Mouse (Mus musculus): ENCODE measurements around the gene Tmem100. TPM values are rescaled to one million over a fixed set of nuclear protein-coding genes. Genes with fewer than 3 reads are reported as not detected.

The Tmem100 gene
- polyA plus RNA-seq, 1 experiment from 2014 or later, result 5.7 TPM

DNA sequence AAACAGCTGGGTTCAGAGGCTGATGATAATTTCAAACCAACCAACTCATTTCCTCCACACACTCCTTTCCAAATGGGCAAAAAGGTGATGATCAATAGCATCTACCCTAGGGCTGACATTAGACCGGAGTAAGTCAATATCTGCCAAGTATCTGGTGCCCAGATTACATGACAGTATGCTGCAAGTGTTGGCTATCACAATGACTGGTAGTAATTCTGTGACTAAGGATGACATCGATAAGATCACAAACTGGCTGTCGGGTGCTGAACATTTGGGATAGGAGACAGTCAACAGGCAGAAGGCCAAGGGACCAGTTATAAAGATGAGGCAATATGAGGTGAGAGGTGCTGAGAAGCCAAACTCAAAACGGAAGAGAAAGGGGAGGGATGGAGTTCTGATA is 29.5 kb upstream of the Tmem100 start:
- H3K27me3 ChIP-seq, result no peaks in the 10 kb centered on the region
- 96% methylated on average over 4 of the region's 4 CpGs for WGBS
- no peak overlapping the region for H3K9ac ChIP-seq (replicated peaks)

DNA sequence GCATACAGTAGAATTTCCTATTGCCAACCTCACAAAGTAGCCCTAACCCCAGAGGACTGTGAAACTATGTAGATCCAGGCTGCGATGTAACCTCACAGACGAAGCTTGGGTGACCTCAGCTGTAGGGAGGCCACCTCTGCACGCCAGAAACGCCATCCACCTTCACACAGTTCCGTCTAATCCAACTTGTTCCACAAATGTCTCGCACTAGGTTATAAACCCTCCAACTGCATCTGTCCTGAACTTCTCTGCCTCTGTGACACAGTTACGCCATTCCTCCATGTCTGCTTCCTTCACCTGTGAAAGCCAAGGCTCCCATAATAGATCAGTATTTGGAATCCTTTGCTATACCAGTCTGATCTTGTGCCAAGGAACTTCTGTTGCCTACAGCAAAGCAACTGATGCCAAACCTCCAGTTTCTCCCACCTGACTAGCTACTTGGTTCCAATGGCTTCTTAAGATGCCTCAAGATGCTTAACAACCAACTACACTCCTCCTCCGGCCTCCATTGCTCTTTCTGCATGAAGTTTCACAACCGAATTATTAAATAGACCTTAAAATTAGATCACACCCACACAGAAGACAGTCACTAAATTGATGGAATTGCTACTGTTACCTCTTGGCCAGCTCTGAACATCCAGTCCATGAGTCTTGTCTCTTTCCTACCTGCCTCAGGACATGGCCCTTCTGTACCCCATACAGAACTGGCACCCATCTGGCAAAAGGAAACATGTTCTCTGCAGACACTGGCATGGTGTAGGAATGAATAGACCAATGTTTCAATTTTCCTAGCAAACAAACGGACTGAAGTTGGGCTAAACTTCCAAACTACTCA is 28.5 kb upstream of the Tmem100 start:
- H3K4me1 ChIP-seq, result peaks cover 7% of the 10 kb centered on the region
- no peaks in the 10 kb centered on the region for H3K36me3 ChIP-seq
- no peaks in the 10 kb centered on the region for H3K9me3 ChIP-seq
- H3K27me3 ChIP-seq, result no peaks in the 10 kb centered on the region
- ATAC-seq (replicated peaks), result no peak
- H3K4me3 ChIP-seq, result no peak overlapping the region
- 90% methylated on average over 10 of the region's 10 CpGs for WGBS
- H3K27ac ChIP-seq (replicated peaks), result no peak overlapping the region
- H3K4me2 ChIP-seq (replicated peaks), result no peak overlapping the region
- no peak overlapping the region for H3K9ac ChIP-seq (replicated peaks)

More for the DNA sequence above, 29.5 kb upstream of the Tmem100 start:
- no peak overlapping the region for H3K27ac ChIP-seq (replicated peaks)
- no peak for ATAC-seq (replicated peaks)
- H3K4me3 ChIP-seq, result no peak overlapping the region
- H3K36me3 ChIP-seq, result no peaks in the 10 kb centered on the region
- H3K4me1 ChIP-seq, result peaks cover 7% of the 10 kb centered on the region
- no peaks in the 10 kb centered on the region for H3K9me3 ChIP-seq
- no peak overlapping the region for H3K4me2 ChIP-seq (replicated peaks)

- peak; percentile 78 for ATAC-seq (replicated peaks)
- peak within 1 kb of the TSS; percentile 58 for H3K4me2 ChIP-seq (replicated peaks)
- H3K27ac ChIP-seq (replicated peaks), result no peak within 1 kb of the TSS
- WGBS, result 13% methylated on average over 35 of the region's 35 CpGs
- peaks cover 7% of the 10 kb centered on the region for H3K4me1 ChIP-seq
- H3K4me3 ChIP-seq, result peak within 1 kb of the TSS; percentile 43
- no peaks in the 10 kb centered on the region for H3K9me3 ChIP-seq
- H3K9ac ChIP-seq (replicated peaks), result peak within 1 kb of the TSS; percentile 43
- H3K27me3 ChIP-seq, result no peaks in the 10 kb centered on the region
- H3K36me3 ChIP-seq, result no peaks in the 10 kb centered on the region
Observed at GRCm38 (mm10) chr11:90002231-90002986, 27.7 kb upstream of the Tmem100 start, which contains the start of gene Pctp. Pctp (minus strand) TSS chr11:90002894.

DNA sequence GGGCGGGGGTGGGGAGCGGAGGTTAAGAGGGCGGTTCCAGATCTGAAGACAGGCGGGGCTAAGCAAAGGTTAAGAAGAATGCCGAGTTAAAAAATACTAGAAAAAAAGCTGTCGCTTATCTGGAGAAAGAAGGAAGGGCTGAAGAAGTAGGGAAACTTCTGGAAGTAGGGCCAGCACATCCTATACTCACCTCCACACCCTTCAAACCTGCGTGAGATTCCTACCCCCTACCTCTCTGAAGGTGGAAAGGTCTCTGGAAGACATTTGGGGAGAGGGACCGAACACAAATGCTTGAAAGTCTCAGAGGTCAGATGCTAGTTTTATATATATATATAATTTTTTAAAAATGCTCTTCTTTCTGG is 27.2 kb upstream of the Tmem100 start:
- Histone ChIP-seq H3K4me1 (peaks cover 7% of the 10 kb centered on the region), H3K4me3 (peak overlapping the region; percentile 43), H3K27ac (replicated peaks) (no peak overlapping the region), H3K4me2 (replicated peaks) (peak overlapping the region; percentile 58), H3K36me3 (no peaks in the 10 kb centered on the region), H3K27me3 (no peaks in the 10 kb centered on the region), H3K9ac (replicated peaks) (peak overlapping the region; percentile 43; the same call in 1 of the 2 replicates), H3K9me3 (no peaks in the 10 kb centered on the region)
- 11% methylated on average over 8 of the region's 8 CpGs for WGBS
- ATAC-seq (replicated peaks), result no peak

DNA sequence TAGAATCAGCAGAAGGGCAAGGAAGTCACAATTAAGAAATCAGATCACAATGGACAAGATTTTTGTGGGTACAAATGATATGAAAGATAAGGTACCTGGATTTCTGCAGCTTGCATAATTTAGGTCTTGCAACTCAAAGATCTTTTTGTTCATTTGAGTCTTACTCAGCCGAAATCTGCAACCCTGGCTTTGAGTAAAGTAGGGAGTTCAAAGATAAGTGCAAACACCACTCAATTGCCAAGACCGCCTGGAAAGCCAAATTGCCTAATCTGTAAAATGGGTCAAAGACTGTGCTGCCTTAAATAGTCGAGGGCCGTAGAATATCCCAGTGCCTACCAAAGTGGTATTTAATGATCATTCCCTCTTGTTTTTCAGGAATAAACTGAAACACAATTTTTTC is 26.8 kb upstream of the Tmem100 start:
- WGBS, result 92% methylated on average over 4 of the region's 4 CpGs
- Histone ChIP-seq H3K4me2 (replicated peaks) (no peak overlapping the region), H3K4me1 (peaks cover 7% of the 10 kb centered on the region), H3K4me3 (no peak overlapping the region), H3K9me3 (no peaks in the 10 kb centered on the region), H3K9ac (replicated peaks) (no peak overlapping the region), H3K36me3 (no peaks in the 10 kb centered on the region), H3K27ac (replicated peaks) (no peak overlapping the region), H3K27me3 (no peaks in the 10 kb centered on the region)
- ATAC-seq (replicated peaks), result no peak

DNA sequence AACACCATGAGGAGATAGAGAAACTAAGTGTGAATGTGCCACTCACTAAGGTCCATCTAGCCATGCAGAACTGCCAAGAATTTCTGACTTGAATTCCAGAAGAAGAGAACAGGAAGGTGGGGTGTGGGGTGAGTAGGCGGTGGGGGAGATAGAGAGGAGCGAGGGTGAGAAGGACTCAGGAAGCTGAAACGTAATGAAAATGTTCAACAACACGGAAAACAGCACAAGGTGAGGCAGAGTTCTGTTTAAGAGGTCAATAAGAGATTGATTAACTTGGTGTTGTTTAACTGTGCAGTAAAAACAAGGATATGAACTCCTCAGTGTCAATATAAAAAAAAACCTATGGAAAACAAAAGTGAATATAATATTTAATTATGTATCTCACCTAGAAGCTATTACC is 24.0 kb upstream of the Tmem100 start:
- H3K27me3 ChIP-seq, result no peaks in the 10 kb centered on the region
- no peak overlapping the region for H3K4me3 ChIP-seq
- H3K4me2 ChIP-seq (replicated peaks), result no peak overlapping the region
- no peak overlapping the region for H3K27ac ChIP-seq (replicated peaks)
- H3K9ac ChIP-seq (replicated peaks), result no peak overlapping the region
- no peaks in the 10 kb centered on the region for H3K9me3 ChIP-seq
- peaks cover 7% of the 10 kb centered on the region for H3K4me1 ChIP-seq
- no peak for ATAC-seq (replicated peaks)
- 82% methylated on average over 4 of the region's 4 CpGs for WGBS
- no peaks in the 10 kb centered on the region for H3K36me3 ChIP-seq

GRCm38 (mm10) chr11:90007791-90008531 is 22.2 kb upstream of the Tmem100 start:
- H3K36me3 ChIP-seq, result no peaks in the 10 kb centered on the region
- no peak overlapping the region for H3K9ac ChIP-seq (replicated peaks)
- H3K4me3 ChIP-seq, result no peak overlapping the region
- no peak for ATAC-seq (replicated peaks)
- H3K9me3 ChIP-seq, result no peaks in the 10 kb centered on the region
- H3K4me2 ChIP-seq (replicated peaks), result no peak overlapping the region
- no peaks in the 10 kb centered on the region for H3K27me3 ChIP-seq
- H3K4me1 ChIP-seq, result peaks cover under 1% of the 10 kb centered on the region; the same call in 1 of the 2 replicates
- WGBS, result 34% methylated on average over 7 of the region's 7 CpGs
- no peak overlapping the region for H3K27ac ChIP-seq (replicated peaks)

- Histone ChIP-seq H3K27ac (replicated peaks) (no peak overlapping the region), H3K36me3 (no peaks in the 10 kb centered on the region), H3K4me1 (no peaks in the 10 kb centered on the region), H3K9me3 (no peaks in the 10 kb centered on the region), H3K4me2 (replicated peaks) (no peak overlapping the region), H3K9ac (replicated peaks) (no peak overlapping the region), H3K27me3 (no peaks in the 10 kb centered on the region), H3K4me3 (no peak overlapping the region)
- WGBS, result 87% methylated on average over 6 of the region's 6 CpGs
- ATAC-seq (replicated peaks), result no peak
Observed at GRCm38 (mm10) chr11:90013657-90014056, 16.5 kb upstream of the Tmem100 start.

- H3K9me3 ChIP-seq, result no peaks in the 10 kb centered on the region
- WGBS, result 69% methylated on average over 7 of the region's 7 CpGs
- no peaks in the 10 kb centered on the region for H3K36me3 ChIP-seq
- no peak overlapping the region for H3K27ac ChIP-seq (replicated peaks)
- no peaks in the 10 kb centered on the region for H3K4me1 ChIP-seq
- ATAC-seq (replicated peaks), result no peak
- no peak overlapping the region for H3K4me2 ChIP-seq (replicated peaks)
- H3K27me3 ChIP-seq, result no peaks in the 10 kb centered on the region
- no peak overlapping the region for H3K9ac ChIP-seq (replicated peaks)
- H3K4me3 ChIP-seq, result no peak overlapping the region
Observed at GRCm38 (mm10) chr11:90015281-90015680, 14.9 kb upstream of the Tmem100 start.

GRCm38 (mm10) chr11:90019161-90019560 is 11.0 kb upstream of the Tmem100 start:
- Histone ChIP-seq H3K9me3 (no peaks in the 10 kb centered on the region), H3K27me3 (no peaks in the 10 kb centered on the region), H3K36me3 (no peaks in the 10 kb centered on the region), H3K27ac (replicated peaks) (no peak overlapping the region), H3K4me2 (replicated peaks) (no peak overlapping the region), H3K9ac (replicated peaks) (no peak overlapping the region), H3K4me3 (no peak overlapping the region), H3K4me1 (no peaks in the 10 kb centered on the region)
- no peak for ATAC-seq (replicated peaks)
- 19% methylated on average over 7 of the region's 7 CpGs for WGBS

- H3K27ac ChIP-seq (replicated peaks), result no peak overlapping the region
- no peak overlapping the region for H3K9ac ChIP-seq (replicated peaks)
- H3K27me3 ChIP-seq, result no peaks in the 10 kb centered on the region
- WGBS, result 71% methylated on average over 14 of the region's 14 CpGs
- H3K36me3 ChIP-seq, result no peaks in the 10 kb centered on the region
- ATAC-seq (replicated peaks), result no peak
- H3K4me1 ChIP-seq, result peaks cover 12% of the 10 kb centered on the region
- H3K4me2 ChIP-seq (replicated peaks), result no peak overlapping the region
- H3K4me3 ChIP-seq, result no peak overlapping the region
- no peaks in the 10 kb centered on the region for H3K9me3 ChIP-seq
Observed at GRCm38 (mm10) chr11:90025891-90026801, 4.0 kb upstream of the Tmem100 start.
